Mouse (Mus musculus) liver, embryonic 11.5 days (tissue): ENCODE measurements around the gene Gpr182. TPM values are rescaled to one million over a fixed set of nuclear protein-coding genes. Genes with fewer than 3 reads are reported as not detected.

Experiments used
- ATAC-seq: fragments of 200-750 bp; cut with Nextera tagmentation; replicated peaks from 2 replicates; pipeline ENCODE4 v1.8.0; 2017; ENCODE audit warnings: moderate number of reproducible peaks, mild to moderate bottlenecking, moderate TSS enrichment, moderate library complexity; ENCODE audit not compliant: low FRiP score
- DNase-seq: peaks from one replicate; pipeline ENCODE4 v3.0.0-alpha.2; 2017; ENCODE audit warnings: low spot score
- H3K27ac ChIP-seq: fragments of 300-500 bp; sonication (generic); 2 replicates; pipeline ENCODE4 v1.5.1; 2014; ENCODE audit warnings: mild to moderate bottlenecking, low read depth, low read length, control low read depth
- H3K27me3 ChIP-seq: fragments of 300-500 bp; sonication (generic); replicated peaks from 2 replicates; pipeline ENCODE4 v1.6.1; 2014; ENCODE audit warnings: low read length, mixed read lengths; ENCODE audit not compliant: control insufficient read depth, insufficient read depth
- H3K36me3 ChIP-seq: fragments of 300-500 bp; sonication (generic); 2 replicates; pipeline ENCODE4 v1.6.1; 2014; ENCODE audit warnings: mild to moderate bottlenecking, low read length, moderate library complexity, mixed read lengths; ENCODE audit not compliant: control insufficient read depth, insufficient read depth
- H3K4me1 ChIP-seq: fragments of 300-500 bp; sonication (generic); replicated peaks from 2 replicates; pipeline ENCODE4 v1.6.1; 2014; ENCODE audit warnings: low read length, mixed read lengths; ENCODE audit not compliant: control insufficient read depth, insufficient read depth
- H3K4me2 ChIP-seq: fragments of 300-500 bp; sonication (generic); 2 replicates; pipeline ENCODE4 v1.6.1; 2014; ENCODE audit warnings: mild to moderate bottlenecking, control low read depth, moderate library complexity
- H3K4me3 ChIP-seq: fragments of 300-500 bp; sonication (generic); 2 replicates; pipeline ENCODE4 v1.5.1; 2014; ENCODE audit warnings: low read depth, low read length, control low read depth
- H3K9ac ChIP-seq: fragments of 300-500 bp; sonication (generic); 2 replicates; pipeline ENCODE4 v1.6.1; 2014; ENCODE audit warnings: low read depth, low read length, control low read depth
- H3K9me3 ChIP-seq: fragments of 300-500 bp; sonication (generic); 2 replicates; pipeline ENCODE4 v1.6.1; 2016; ENCODE audit warnings: low read length, inconsistent platforms, mixed read lengths; ENCODE audit not compliant: control insufficient read depth
- WGBS: fragments of 180-500 bp; shearing (Covaris S2); extraction: QIAGEN DNeasy Blood & Tissue Kit; methylation state at CpG from one replicate; pipeline ENCODE4 v1.1.7; 2014; 5-methylcytosine and 5-hydroxymethylcytosine counted together
- polyA plus RNA-seq: library from polyadenylated mRNA; unstranded; fragments of >200 nt; fragmentation: Nextera tagmentation; extraction: Ambion mirVana; gene quantifications from 2 replicates; pipeline ENCODE4 v1.2.1, GENCODE M21; 2014

Gene Gpr182
- polyA plus RNA-seq, 1 experiment from 2014 or later = 5.0 TPM

DNA sequence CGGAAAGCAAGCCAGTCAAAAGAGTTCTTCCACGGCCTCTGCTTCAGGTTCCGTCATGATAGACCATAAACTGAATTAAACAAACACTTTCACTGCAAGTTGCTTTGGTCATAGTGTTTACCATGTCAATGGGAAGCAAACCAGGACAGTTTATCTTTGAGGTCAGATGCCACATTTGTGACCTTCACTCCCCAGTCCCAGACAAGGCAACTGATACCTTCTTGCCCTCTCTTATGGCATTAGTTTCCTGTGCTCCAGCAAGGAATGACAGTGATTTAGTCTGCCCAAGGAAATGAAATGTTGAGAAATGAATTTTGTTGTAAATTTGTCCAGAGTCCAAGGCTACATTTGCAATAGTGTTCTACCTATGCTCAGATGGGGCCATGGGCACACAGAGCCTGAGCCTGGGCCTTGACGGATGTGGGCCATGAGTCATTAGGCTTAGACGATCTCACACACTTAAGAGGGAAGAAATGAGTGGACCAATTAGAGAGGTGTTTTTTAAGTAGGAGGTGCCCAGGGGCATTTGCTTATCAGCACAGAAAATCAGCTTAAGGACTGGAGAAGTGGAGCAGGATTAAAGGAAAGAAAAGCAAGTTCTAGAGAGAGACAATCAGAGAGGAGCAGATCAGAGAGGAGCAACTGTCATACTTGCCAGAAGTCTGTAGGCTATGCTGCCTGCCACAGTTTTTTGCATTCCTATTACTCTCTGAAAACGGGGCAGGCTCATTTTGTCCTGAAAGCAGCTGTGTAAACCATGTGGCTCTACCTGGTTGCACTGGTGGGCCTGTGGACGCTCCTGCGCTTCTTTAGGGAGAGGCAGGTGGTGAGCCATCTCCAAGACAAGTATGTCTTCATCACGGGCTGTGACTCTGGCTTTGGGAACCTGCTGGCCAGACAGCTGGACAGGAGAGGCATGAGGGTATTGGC is 7.9 kb upstream of the Gpr182 start, which contains the start of the genes Rdh1 and Rdh16f1:
TSS of gene Rdh1 (plus strand) at position 541 of the 930 bp plus-strand sequence.
TSS of gene Rdh16f1 (plus strand) at position 607 of the 930 bp plus-strand sequence.
- WGBS = 58% methylated on average over 9 of the region's 9 CpGs
- no peaks in the 10 kb centered on the region for H3K36me3 ChIP-seq
- H3K4me2 ChIP-seq = no peak within 1 kb of the TSS
- H3K9me3 ChIP-seq = no peaks in the 10 kb centered on the region
- H3K4me3 ChIP-seq = no peak within 1 kb of the TSS
- DNase-seq = no peak
- H3K27ac ChIP-seq = no peak within 1 kb of the TSS; the same call in 1 of the 2 replicates
- peaks cover 8% of the 10 kb centered on the region for H3K4me1 ChIP-seq
- H3K27me3 ChIP-seq = no peaks in the 10 kb centered on the region
- no peak for ATAC-seq
- H3K9ac ChIP-seq = no peak within 1 kb of the TSS

DNA sequence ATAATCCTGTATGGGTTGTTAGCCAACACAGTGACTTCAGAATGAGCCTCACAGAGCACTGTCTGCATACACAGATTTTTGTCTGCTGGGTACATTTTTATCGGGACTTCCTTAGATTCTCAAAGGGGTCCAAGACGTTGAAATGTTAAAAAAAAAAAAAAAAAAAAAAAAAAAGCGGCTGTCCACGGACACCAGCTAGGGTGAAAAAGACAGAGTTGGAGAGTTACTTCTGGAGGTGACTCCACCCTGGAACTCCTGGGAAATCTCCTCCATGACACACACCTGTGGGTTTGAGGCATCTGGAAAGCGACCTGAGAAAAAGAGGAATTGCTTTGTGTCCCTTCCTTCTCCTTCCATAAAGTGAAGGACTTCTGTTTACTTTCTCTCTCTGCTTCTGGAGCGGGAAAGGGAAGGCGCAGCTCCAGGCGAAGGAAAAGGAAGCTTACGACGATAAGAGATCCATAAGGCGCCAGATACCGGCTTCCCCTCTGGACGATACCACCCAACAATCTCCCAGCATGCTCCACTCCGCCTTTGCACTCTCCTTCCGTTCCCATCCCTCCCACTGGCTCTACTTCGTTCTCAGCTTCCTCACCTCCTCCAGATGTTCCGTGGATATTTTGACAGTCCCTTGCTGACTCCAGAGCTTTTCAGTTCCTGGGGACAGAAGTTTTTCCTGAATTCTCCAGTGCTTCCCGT is 4.4 kb upstream of the Gpr182 start:
- ATAC-seq = peak; percentile 42; the same call in 1 of the 2 replicates
- no peak overlapping the region for H3K9ac ChIP-seq
- H3K27ac ChIP-seq = no peak overlapping the region

DNA sequence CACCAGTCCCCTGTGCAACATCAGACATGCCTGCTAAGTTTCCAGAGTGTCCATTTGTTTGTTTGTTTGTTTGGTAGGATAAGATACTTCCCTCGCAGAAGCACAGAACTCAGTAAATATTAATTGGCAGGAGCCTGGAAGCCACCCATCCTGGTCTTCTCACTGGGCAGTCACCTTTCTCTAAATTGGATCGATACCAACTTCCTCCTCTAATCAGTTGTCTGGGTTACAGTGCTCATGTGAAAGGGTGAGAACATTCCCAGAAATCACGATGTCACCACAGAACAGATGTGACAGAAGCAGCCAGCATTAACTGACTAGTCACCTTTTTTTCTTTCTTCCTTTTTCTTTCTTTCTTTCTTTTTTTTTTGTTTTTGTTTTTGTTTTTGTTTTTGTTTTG is 3.7 kb upstream of the Gpr182 start:
- 41% methylated on average over 3 of the region's 3 CpGs for WGBS
- Histone ChIP-seq H3K27ac (no peak overlapping the region), H3K9me3 (no peaks in the 10 kb centered on the region), H3K4me1 (peaks cover 14% of the 10 kb centered on the region), H3K9ac (no peak overlapping the region), H3K36me3 (no peaks in the 10 kb centered on the region), H3K4me2 (no peak overlapping the region), H3K4me3 (no peak overlapping the region), H3K27me3 (no peaks in the 10 kb centered on the region)
- DNase-seq (no peak), ATAC-seq (no peak)

More for the DNA sequence above, 4.4 kb upstream of the Gpr182 start:
- H3K4me2 ChIP-seq = peak overlapping the region; percentile 57
- peaks cover 14% of the 10 kb centered on the region for H3K4me1 ChIP-seq
- no peak for DNase-seq
- peak overlapping the region; percentile 16 for H3K4me3 ChIP-seq
- 18% methylated on average over 18 of the region's 18 CpGs for WGBS
- no peaks in the 10 kb centered on the region for H3K36me3 ChIP-seq
- H3K27me3 ChIP-seq = no peaks in the 10 kb centered on the region
- no peaks in the 10 kb centered on the region for H3K9me3 ChIP-seq

DNA sequence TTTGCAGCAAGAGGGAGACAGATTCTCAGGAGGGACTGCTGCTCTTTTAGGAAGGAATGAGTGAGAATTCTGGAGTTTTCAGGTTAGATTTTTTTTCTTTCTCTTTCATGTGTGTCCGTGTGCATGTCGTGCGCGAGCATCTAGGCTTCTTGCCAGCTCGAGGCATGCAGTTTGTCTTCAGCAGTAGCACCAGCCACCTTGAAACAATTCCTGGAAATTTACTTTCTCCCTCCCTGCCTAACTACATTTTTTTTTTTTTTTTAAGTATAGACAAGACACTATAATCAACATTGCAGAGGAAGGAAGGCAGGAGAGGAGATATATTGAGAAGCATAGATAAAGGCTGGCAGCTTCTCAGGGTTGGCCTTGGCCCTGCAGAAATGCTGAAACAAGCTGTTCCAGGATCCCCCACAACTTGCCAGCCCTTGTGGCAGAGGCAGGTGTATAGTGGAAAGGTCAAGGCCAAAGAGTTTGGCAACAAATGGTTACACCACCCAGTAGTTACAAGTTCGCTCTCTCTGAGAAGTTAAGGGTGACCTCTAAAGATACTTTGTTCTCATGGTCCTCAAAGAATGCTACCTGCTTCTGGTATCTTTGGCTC is 3.1 kb upstream of the Gpr182 start:
- no peak overlapping the region for H3K4me2 ChIP-seq
- peaks cover 16% of the 10 kb centered on the region for H3K4me1 ChIP-seq
- 63% methylated on average over 6 of the region's 6 CpGs for WGBS
- no peak overlapping the region for H3K4me3 ChIP-seq
- H3K36me3 ChIP-seq = no peaks in the 10 kb centered on the region
- no peaks in the 10 kb centered on the region for H3K27me3 ChIP-seq
- H3K9ac ChIP-seq = no peak overlapping the region
- ATAC-seq = no peak
- DNase-seq = no peak
- H3K27ac ChIP-seq = no peak overlapping the region
- no peaks in the 10 kb centered on the region for H3K9me3 ChIP-seq

DNA sequence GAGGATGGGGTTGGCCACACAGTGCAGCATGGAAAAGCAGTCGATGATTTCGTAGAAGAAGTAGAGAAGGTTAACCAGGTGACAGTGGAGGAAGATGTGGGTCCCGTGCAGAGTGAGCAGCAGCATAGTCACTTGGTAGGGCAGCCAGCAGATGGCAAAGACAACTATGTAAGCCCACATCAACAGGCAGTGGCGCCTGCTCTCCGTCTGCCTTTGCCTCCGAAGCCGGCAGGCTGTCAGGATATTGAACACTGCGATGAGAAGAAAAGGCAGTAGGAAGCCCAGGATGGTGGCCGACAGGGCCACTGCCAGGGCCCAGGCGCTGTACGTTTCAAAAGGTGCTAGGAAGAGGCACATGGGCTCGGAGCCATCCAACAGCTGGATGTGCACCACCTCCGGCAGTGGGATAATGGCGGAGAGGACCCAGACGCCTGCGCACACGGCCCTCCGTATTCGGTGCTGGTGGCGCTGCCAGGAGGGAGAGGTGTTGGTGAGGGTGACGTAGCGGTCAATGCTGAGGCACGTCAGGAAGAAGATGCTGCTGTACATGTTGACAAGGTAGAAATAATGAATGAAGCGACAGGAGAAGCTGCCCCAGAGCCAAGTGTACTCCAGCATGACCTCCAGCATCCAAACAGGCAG is 1.3 kb downstream of the Gpr182 start:
- Histone ChIP-seq H3K4me3 (peak overlapping the region; percentile 23), H3K27ac (peak overlapping the region; percentile 51; the same call in 1 of the 2 replicates), H3K9ac (no peak overlapping the region), H3K36me3 (peaks cover 12% of the 10 kb centered on the region), H3K4me2 (peak overlapping the region; percentile 46), H3K9me3 (no peaks in the 10 kb centered on the region), H3K4me1 (peaks cover 26% of the 10 kb centered on the region), H3K27me3 (no peaks in the 10 kb centered on the region)
- WGBS = 52% methylated on average over 24 of the region's 24 CpGs
- DNase-seq (no peak), ATAC-seq (no peak)

DNA sequence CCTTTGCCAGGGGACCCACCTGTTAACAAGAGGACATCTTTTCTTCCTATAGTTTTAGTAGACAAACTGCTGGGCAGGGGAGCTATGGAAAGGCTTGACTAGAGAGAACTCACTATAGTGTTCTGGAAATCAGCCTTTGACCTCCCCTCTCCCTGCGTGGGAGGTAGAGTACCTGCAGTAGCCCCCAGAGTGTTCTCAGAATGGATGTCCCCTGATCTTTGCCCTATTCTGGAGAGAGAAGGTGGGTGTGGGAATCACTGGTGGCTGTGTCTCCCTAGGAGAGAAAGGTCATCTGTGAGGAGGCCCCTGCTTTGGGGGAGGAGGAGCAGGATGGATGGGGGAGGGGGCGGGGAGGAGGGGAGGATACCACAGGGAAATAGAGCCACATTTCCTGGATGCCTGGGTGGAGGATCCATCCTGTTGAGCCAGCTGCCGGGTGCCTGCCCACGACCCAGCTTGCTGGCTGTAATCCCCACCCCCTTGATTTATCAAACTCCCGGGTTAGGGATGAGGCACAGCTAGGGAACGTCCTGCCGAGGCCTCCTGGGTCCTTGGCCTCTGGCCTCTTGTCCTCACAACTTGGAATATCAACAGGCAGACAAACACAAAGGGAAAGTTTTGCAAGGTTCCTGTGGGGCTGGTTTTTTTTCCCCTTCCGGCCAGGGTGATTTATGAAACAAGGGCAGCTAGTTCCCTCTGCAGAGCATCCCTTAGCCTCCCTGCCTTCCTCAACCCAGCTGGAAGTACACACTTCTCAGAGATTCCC is 2.5 kb downstream of the Gpr182 start:
- Histone ChIP-seq H3K27ac (peak overlapping the region; percentile 54), H3K4me3 (peak overlapping the region; percentile 23), H3K4me1 (peaks cover 18% of the 10 kb centered on the region), H3K9me3 (no peaks in the 10 kb centered on the region), H3K36me3 (peaks cover 19% of the 10 kb centered on the region), H3K9ac (no peak overlapping the region), H3K4me2 (peak overlapping the region; percentile 46), H3K27me3 (no peaks in the 10 kb centered on the region)
- no peak for DNase-seq
- peak; percentile 44 for ATAC-seq
- WGBS = 15% methylated on average over 7 of the region's 8 CpGs

DNA sequence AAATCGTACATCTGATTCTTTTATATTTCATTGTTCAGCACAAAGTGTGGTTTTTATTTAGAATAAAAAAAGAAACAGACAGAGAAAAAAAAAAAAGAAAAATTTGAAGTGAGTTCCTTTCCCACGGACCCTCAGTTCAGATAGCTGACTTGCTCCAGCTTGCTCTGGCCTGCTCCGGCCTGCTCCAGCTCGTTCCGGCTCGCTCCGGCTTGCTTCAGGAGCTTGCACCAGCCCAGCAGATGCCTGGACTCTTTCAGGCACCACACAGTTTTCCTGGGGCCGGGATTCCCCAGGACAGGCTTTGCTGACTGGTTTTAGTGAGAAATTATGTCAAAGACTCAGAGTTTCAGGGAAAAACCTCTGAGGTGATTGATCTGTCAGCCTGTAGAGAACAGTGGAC is 4.3 kb downstream of the Gpr182 start:
- DNase-seq (no peak), ATAC-seq (no peak)
- Histone ChIP-seq H3K4me2 (no peak overlapping the region), H3K4me3 (no peak overlapping the region), H3K4me1 (peaks cover 18% of the 10 kb centered on the region), H3K27me3 (no peaks in the 10 kb centered on the region), H3K9me3 (no peaks in the 10 kb centered on the region), H3K9ac (no peak overlapping the region), H3K27ac (no peak overlapping the region), H3K36me3 (peaks cover 36% of the 10 kb centered on the region)
- WGBS = 87% methylated on average over 8 of the region's 8 CpGs
